Mouse (Mus musculus) stomach, embryonic 14.5 days (tissue): ENCODE results near the gene Gm20388. TPM values are rescaled to one million over a fixed set of nuclear protein-coding genes. Genes with fewer than 3 reads are reported as not detected.

ENCODE experiments used
- ATAC-seq: fragments of 200-750 bp; cut with Nextera tagmentation; 2 replicates; pipeline ENCODE4 v1.8.0; 2017; ENCODE audit warnings: low read depth, moderate TSS enrichment; ENCODE audit not compliant: insufficient number of reproducible peaks, insufficient read depth, low FRiP score
- H3K27ac ChIP-seq: fragments of 300-500 bp; sonication (generic); 2 replicates; pipeline ENCODE4 v1.5.1; 2014; ENCODE audit warnings: mild to moderate bottlenecking, low read length, moderate library complexity, mixed read lengths
- H3K27me3 ChIP-seq: fragments of 300-500 bp; sonication (generic); 2 replicates; pipeline ENCODE4 v1.6.1; 2014; ENCODE audit warnings: low read length, control low read depth, mixed read lengths; ENCODE audit not compliant: control insufficient read depth, insufficient read depth
- H3K36me3 ChIP-seq: fragments of 300-500 bp; sonication (generic); 2 replicates; pipeline ENCODE4 v1.6.1; 2014; ENCODE audit warnings: mild to moderate bottlenecking, control low read depth, low read length, moderate library complexity, mixed read lengths; ENCODE audit not compliant: control insufficient read depth, insufficient read depth
- H3K4me1 ChIP-seq: fragments of 300-500 bp; sonication (generic); 2 replicates; pipeline ENCODE4 v1.6.1; 2014; ENCODE audit warnings: low read length, control low read depth, mixed read lengths; ENCODE audit not compliant: control insufficient read depth, insufficient read depth
- H3K4me2 ChIP-seq: fragments of 300-500 bp; sonication (generic); replicated peaks from 2 replicates; pipeline ENCODE4 v1.6.1; 2014; ENCODE audit warnings: low read depth, low read length, control low read depth
- H3K4me3 ChIP-seq: fragments of 300-500 bp; sonication (generic); 2 replicates; pipeline ENCODE4 v1.5.1; 2014; ENCODE audit warnings: low read depth, low read length, control low read depth
- H3K9ac ChIP-seq: fragments of 300-500 bp; sonication (generic); replicated peaks from 2 replicates; pipeline ENCODE4 v1.6.1; 2014; ENCODE audit warnings: low read depth, mild to moderate bottlenecking, control low read depth, low read length, moderate library complexity, mixed read lengths
- H3K9me3 ChIP-seq: fragments of 300-500 bp; sonication (generic); 2 replicates; pipeline ENCODE4 v1.6.1; 2016; ENCODE audit warnings: low read depth, low read length, control low read depth; ENCODE audit not compliant: control insufficient read depth
- WGBS: fragments of 180-500 bp; shearing (Covaris S2); extraction: QIAGEN DNeasy Blood & Tissue Kit; methylation state at CpG from one replicate; pipeline ENCODE4 v1.1.7; 2014; 5-methylcytosine and 5-hydroxymethylcytosine counted together
- polyA plus RNA-seq: library from polyadenylated mRNA; unstranded; fragments of >200 nt; fragmentation: Nextera tagmentation; extraction: Ambion mirVana; gene quantifications from 2 replicates; pipeline ENCODE4 v1.2.1, GENCODE M21; 2014

The Gm20388 gene
- polyA plus RNA-seq, 1 experiment from 2014 or later, result 11.4 TPM

GRCm38 (mm10) chr8:123866971-123867370 is 3956.3 kb downstream of the Gm20388 start:
- Histone ChIP-seq H3K4me2 (no peak overlapping the region), H3K9me3 (no peaks in the 10 kb centered on the region), H3K36me3 (no peaks in the 10 kb centered on the region), H3K27ac (no peak overlapping the region), H3K9ac (no peak overlapping the region), H3K27me3 (0 out of 2 replicates have a peak, but pooled peaks cover 3% of the 10 kb centered on the region), H3K4me1 (no peaks in the 10 kb centered on the region), H3K4me3 (no peak overlapping the region)
- WGBS, result 24% methylated on average over 5 of the region's 5 CpGs
- no peak; the same call in 1 of the 2 replicates for ATAC-seq

GRCm38 (mm10) chr8:123872048-123872447 is 3961.4 kb downstream of the Gm20388 start:
- Histone ChIP-seq H3K9me3 (no peaks in the 10 kb centered on the region), H3K27ac (no peak overlapping the region), H3K4me1 (no peaks in the 10 kb centered on the region), H3K9ac (no peak overlapping the region), H3K36me3 (no peaks in the 10 kb centered on the region), H3K4me2 (no peak overlapping the region), H3K4me3 (no peak overlapping the region), H3K27me3 (no peaks in the 10 kb centered on the region)
- WGBS, result 81% methylated on average over 9 of the region's 9 CpGs
- ATAC-seq, result no peak

- Histone ChIP-seq H3K36me3 (no peaks in the 10 kb centered on the region), H3K27me3 (no peaks in the 10 kb centered on the region), H3K9me3 (no peaks in the 10 kb centered on the region), H3K27ac (no peak overlapping the region), H3K4me2 (no peak overlapping the region), H3K9ac (no peak overlapping the region), H3K4me3 (no peak overlapping the region), H3K4me1 (no peaks in the 10 kb centered on the region)
- 76% methylated on average over 6 of the region's 6 CpGs for whole genome bisulfite sequencing
- no peak for ATAC-seq
Observed at GRCm38 (mm10) chr8:123873364-123873763, 3962.7 kb downstream of the Gm20388 start.

GRCm38 (mm10) chr8:123874324-123874723 is 3963.7 kb downstream of the Gm20388 start:
- Histone ChIP-seq H3K9me3 (no peaks in the 10 kb centered on the region), H3K27ac (no peak overlapping the region)
- WGBS, result 74% methylated on average over 11 of the region's 11 CpGs

GRCm38 (mm10) chr8:123877865-123878264 is 3967.2 kb downstream of the Gm20388 start:
- Histone ChIP-seq H3K9ac (no peak overlapping the region), H3K36me3 (no peaks in the 10 kb centered on the region), H3K4me2 (no peak overlapping the region), H3K4me1 (no peaks in the 10 kb centered on the region), H3K27me3 (no peaks in the 10 kb centered on the region), H3K9me3 (no peaks in the 10 kb centered on the region), H3K4me3 (no peak overlapping the region), H3K27ac (no peak overlapping the region)
- no peak for ATAC-seq
- 46% methylated on average over 2 of the region's 2 CpGs for WGBS

More at GRCm38 (mm10) chr8:123874324-123874723, 3963.7 kb downstream of the Gm20388 start:
- no peak overlapping the region for H3K9ac ChIP-seq
- H3K4me3 ChIP-seq, result no peak overlapping the region
- no peak overlapping the region for H3K4me2 ChIP-seq
- no peak for ATAC-seq
- H3K36me3 ChIP-seq, result no peaks in the 10 kb centered on the region
- H3K4me1 ChIP-seq, result no peaks in the 10 kb centered on the region
- no peaks in the 10 kb centered on the region for H3K27me3 ChIP-seq

GRCm38 (mm10) chr8:123880271-123880670 is 3969.6 kb downstream of the Gm20388 start:
- no peaks in the 10 kb centered on the region for H3K9me3 ChIP-seq
- H3K36me3 ChIP-seq, result no peaks in the 10 kb centered on the region
- H3K9ac ChIP-seq, result no peak overlapping the region
- H3K4me2 ChIP-seq, result no peak overlapping the region
- no peak overlapping the region for H3K4me3 ChIP-seq
- WGBS, result 62% methylated on average over 10 of the region's 10 CpGs
- no peak overlapping the region for H3K27ac ChIP-seq
- peaks cover 5% of the 10 kb centered on the region; the same call in 1 of the 2 replicates for H3K4me1 ChIP-seq
- no peak for ATAC-seq
- no peaks in the 10 kb centered on the region for H3K27me3 ChIP-seq

GRCm38 (mm10) chr8:123880821-123881350 is 3970.2 kb downstream of the Gm20388 start:
- ATAC-seq, result no peak
- Histone ChIP-seq H3K36me3 (no peaks in the 10 kb centered on the region), H3K27me3 (no peaks in the 10 kb centered on the region), H3K4me3 (no peak overlapping the region), H3K9me3 (no peaks in the 10 kb centered on the region), H3K4me2 (no peak overlapping the region), H3K27ac (no peak overlapping the region), H3K4me1 (peaks cover 5% of the 10 kb centered on the region; the same call in 1 of the 2 replicates), H3K9ac (no peak overlapping the region)
- WGBS, result 27% methylated on average over 4 of the region's 4 CpGs

GRCm38 (mm10) chr8:123882412-123882811 is 3971.8 kb downstream of the Gm20388 start:
- Histone ChIP-seq H3K9me3 (no peaks in the 10 kb centered on the region), H3K4me2 (no peak overlapping the region), H3K4me1 (peaks cover 5% of the 10 kb centered on the region; the same call in 1 of the 2 replicates), H3K4me3 (no peak overlapping the region), H3K36me3 (no peaks in the 10 kb centered on the region), H3K27ac (no peak overlapping the region), H3K9ac (no peak overlapping the region), H3K27me3 (no peaks in the 10 kb centered on the region)
- WGBS, result 66% methylated on average over 2 of the region's 2 CpGs
- no peak for ATAC-seq

- Histone ChIP-seq H3K9ac (no peak overlapping the region), H3K4me2 (no peak overlapping the region), H3K4me1 (peaks cover 5% of the 10 kb centered on the region; the same call in 1 of the 2 replicates), H3K9me3 (no peaks in the 10 kb centered on the region), H3K36me3 (no peaks in the 10 kb centered on the region), H3K27ac (no peak overlapping the region), H3K27me3 (no peaks in the 10 kb centered on the region), H3K4me3 (no peak overlapping the region)
- WGBS, result 77% methylated on average over 4 of the region's 4 CpGs
- no peak for ATAC-seq
Observed at GRCm38 (mm10) chr8:123883094-123883493, 3972.5 kb downstream of the Gm20388 start.
